Mouse (Mus musculus): ENCODE measurements around the gene Pramef20. TPM values are rescaled to one million over a fixed set of nuclear protein-coding genes. Genes with fewer than 3 reads are reported as not detected.

Gene Pramef20
- not detected for total RNA-seq (2023)

DNA sequence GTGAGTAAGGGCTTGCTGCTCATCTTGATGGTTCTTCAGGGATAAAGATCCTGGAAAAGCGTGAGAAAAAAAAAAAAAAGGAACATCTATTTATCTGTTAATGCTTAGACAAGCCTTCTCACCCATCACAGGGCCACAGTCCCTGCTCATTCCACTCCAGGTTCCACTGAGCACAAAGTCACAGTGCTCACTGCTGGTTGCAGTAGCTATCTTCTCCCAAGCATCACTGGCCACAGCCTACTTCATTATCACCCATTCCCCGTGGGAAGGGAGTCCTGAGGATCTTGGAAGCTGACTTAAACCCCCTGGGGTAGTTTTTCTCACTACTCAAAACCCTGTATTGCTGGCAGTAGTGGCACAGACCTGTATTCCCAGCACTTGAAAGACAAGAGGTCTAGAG, at the start of gene Pramef20:
Gene Pramef20 (minus strand): TSS at position 23 of the 400 bp plus-strand sequence.

DNA sequence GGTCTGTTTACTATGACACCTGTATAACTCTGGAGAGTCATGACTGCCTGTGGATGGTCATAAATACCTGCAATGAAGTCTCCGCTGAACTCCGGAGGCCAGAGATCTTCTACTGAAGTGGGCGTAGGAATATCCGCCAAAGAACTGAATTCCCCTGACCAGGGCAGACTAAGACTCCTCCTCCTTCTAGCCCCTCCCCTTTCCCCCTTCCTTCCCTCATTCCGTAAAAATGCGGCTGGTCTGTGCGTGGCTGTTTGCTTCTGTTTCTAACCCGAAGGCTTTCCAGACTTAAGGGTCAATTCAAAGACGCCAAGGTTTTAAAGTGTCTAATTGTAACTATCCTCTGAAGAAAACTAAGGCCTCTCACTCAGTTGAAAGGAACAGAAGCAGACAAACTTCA, 30.6 kb upstream of the Pramef20 start, which contains the start of gene Pramef12:
Gene Pramef12 (minus strand): TSS at position 175 of the 400 bp plus-strand sequence.

DNA sequence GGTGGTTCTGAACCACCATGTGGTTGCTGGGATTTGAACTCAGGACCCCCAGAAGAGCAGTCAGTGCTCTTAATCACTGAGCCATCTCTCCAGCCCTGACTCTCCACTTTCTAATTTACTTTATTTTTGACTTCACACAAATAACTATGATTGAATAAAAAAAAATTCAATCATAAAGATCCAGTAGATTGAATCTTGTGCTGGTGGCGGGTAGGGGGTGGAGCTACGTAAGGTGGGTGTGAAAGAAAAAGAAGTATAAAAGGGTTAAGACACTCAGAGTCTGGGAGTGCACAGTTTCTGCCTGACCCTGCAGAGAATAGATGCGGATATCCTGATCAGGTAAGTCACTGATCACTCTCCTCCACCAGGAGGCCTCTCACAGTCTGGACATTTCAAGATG, 20.1 kb downstream of the Pramef20 start, which contains the start of gene Gm13119:
Gene Gm13119 (plus strand): TSS at position 301 of the 400 bp plus-strand sequence.

DNA sequence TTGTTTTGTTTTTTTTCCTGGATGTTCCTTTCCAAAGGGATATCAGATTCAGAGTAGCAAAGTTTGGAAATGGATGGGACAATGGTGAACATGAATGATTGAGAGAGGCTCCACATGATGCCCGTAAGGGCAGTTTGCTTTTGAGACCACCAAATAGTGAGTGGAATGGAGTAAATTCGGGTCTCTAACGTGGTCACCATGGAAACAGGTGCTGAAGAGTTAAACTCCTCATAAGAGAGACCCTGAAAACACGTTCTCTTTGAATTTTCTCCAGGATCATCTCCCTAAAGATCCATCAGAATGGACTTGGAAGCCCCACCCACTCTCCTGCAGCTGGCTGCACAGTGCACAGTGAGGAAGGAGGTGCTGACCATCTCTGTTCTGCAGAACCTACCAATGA, 47.8 kb downstream of the Pramef20 start, which contains the start of gene Gm13128:
Gene Gm13128 (plus strand): TSS at position 301 of the 400 bp plus-strand sequence.

Other genes with a start within 250 kb of the Pramef20 start
- gene Oog3, start 215.3 kb downstream of the Pramef20 start, total RNA-seq (2023): not detected
- not detected for gene Oog2, start 187.2 kb downstream of the Pramef20 start, total RNA-seq (2023)
- gene C87977, start 164.6 kb downstream of the Pramef20 start, total RNA-seq (2023): not detected
- gene Pramel5, start 97.4 kb downstream of the Pramef20 start, total RNA-seq (2023): not detected
- not detected for gene Gm13128, start 47.7 kb downstream of the Pramef20 start, total RNA-seq (2023)
- not detected for gene Gm13119, start 20.0 kb downstream of the Pramef20 start, total RNA-seq (2023)
- not detected for gene Pramef12, start 30.5 kb upstream of the Pramef20 start, total RNA-seq (2023)
- not detected for gene 1700012P22Rik, start 60.8 kb upstream of the Pramef20 start, total RNA-seq (2023)
- not detected for gene Gm9944, start 75.4 kb upstream of the Pramef20 start, total RNA-seq (2023)
- gene Aadacl3, start 85.8 kb upstream of the Pramef20 start, total RNA-seq (2023): not detected
- gene 9430007A20Rik, start 141.9 kb upstream of the Pramef20 start, total RNA-seq (2023): not detected
- not detected for gene Gm13124, start 187.2 kb upstream of the Pramef20 start, total RNA-seq (2023)
- gene Aadacl4, start 235.8 kb upstream of the Pramef20 start, total RNA-seq (2023): not detected

All from T-cell, adult 66 days (primary cell).